Mouse (Mus musculus) neural tube, embryonic 15.5 days (tissue): ENCODE data around the gene Hook2. TPM values are rescaled to one million over a fixed set of nuclear protein-coding genes. Genes with fewer than 3 reads are reported as not detected.

Source experiments
- ATAC-seq: fragments of 200-750 bp; cut with Nextera tagmentation; 2 replicates; pipeline ENCODE4 v1.8.0; 2017; ENCODE audit warnings: mild to moderate bottlenecking, moderate TSS enrichment, moderate library complexity; ENCODE audit not compliant: low FRiP score
- H3K27ac ChIP-seq: fragments of 300-500 bp; sonication (generic); replicated peaks from 2 replicates; pipeline ENCODE4 v1.5.1; 2015; ENCODE audit warnings: mild to moderate bottlenecking, inconsistent platforms
- H3K27me3 ChIP-seq: fragments of 300-500 bp; sonication (generic); replicated peaks from 2 replicates; pipeline ENCODE4 v1.6.1; 2015; ENCODE audit warnings: inconsistent platforms
- H3K36me3 ChIP-seq: fragments of 300-500 bp; sonication (generic); 2 replicates; pipeline ENCODE4 v1.6.1; 2015; ENCODE audit warnings: inconsistent platforms
- H3K4me1 ChIP-seq: fragments of 300-500 bp; sonication (generic); 2 replicates; pipeline ENCODE4 v1.6.1; 2015; ENCODE audit warnings: inconsistent platforms
- H3K4me2 ChIP-seq: fragments of 300-500 bp; sonication (generic); 2 replicates; pipeline ENCODE4 v1.6.1; 2015; ENCODE audit warnings: inconsistent platforms, mild to moderate bottlenecking, moderate library complexity
- H3K4me3 ChIP-seq: fragments of 300-500 bp; sonication (generic); replicated peaks from 2 replicates; pipeline ENCODE4 v1.5.1; 2015; ENCODE audit warnings: mild to moderate bottlenecking, inconsistent platforms
- H3K9ac ChIP-seq: fragments of 300-500 bp; sonication (generic); replicated peaks from 2 replicates; pipeline ENCODE4 v1.6.1; 2015; ENCODE audit warnings: mild to moderate bottlenecking, inconsistent platforms
- H3K9me3 ChIP-seq: fragments of 300-500 bp; sonication (generic); replicated peaks from 2 replicates; pipeline ENCODE4 v1.6.1; 2016; ENCODE audit warnings: inconsistent platforms
- WGBS: fragments of 180-500 bp; shearing (Covaris S2); methylation state at CpG from one replicate; pipeline ENCODE4 v1.1.7; 2015; ENCODE audit warnings: mixed read lengths; 5-methylcytosine and 5-hydroxymethylcytosine counted together
- polyA plus RNA-seq: library from polyadenylated mRNA; unstranded; fragments of >200 nt; fragmentation: Nextera tagmentation; extraction: Ambion mirVana; gene quantifications from 2 replicates; pipeline ENCODE4 v1.2.1, GENCODE M21; 2015

The Hook2 gene
- polyA plus RNA-seq = 33.9 and 37.2 TPM in 2 replicates

GRCm38 (mm10) chr8:84990349-84990748, at the start of gene Hook2:
TSS of gene Hook2 (plus strand) at chr8:84990603.
- H3K4me3 ChIP-seq = peak within 1 kb of the TSS; percentile 72
- no peaks in the 10 kb centered on the region for H3K9me3 ChIP-seq
- peaks cover 9% of the 10 kb centered on the region for H3K36me3 ChIP-seq
- peaks cover 36% of the 10 kb centered on the region for H3K4me1 ChIP-seq
- H3K27ac ChIP-seq = peak within 1 kb of the TSS; percentile 89
- WGBS = under 1% methylated on average over 28 of the region's 28 CpGs
- peaks cover 24% of the 10 kb centered on the region for H3K27me3 ChIP-seq
- peak within 1 kb of the TSS; percentile 80 for H3K9ac ChIP-seq
- peak; percentile 86 for ATAC-seq
- H3K4me2 ChIP-seq = peak within 1 kb of the TSS; percentile 93

- H3K27ac ChIP-seq = no peak overlapping the region
- H3K36me3 ChIP-seq = no peaks in the 10 kb centered on the region
- WGBS = 21% methylated on average over 4 of the region's 4 CpGs
- peak overlapping the region; percentile 77 for H3K4me2 ChIP-seq
- no peak for ATAC-seq
- peaks cover 30% of the 10 kb centered on the region for H3K27me3 ChIP-seq
- H3K4me3 ChIP-seq = peak overlapping the region; percentile 59; the same call in 1 of the 2 replicates
- peaks cover 36% of the 10 kb centered on the region for H3K4me1 ChIP-seq
- no peak overlapping the region for H3K9ac ChIP-seq
- H3K9me3 ChIP-seq = no peaks in the 10 kb centered on the region
Observed at GRCm38 (mm10) chr8:84943699-84944098, 46.7 kb upstream of the Hook2 start.

- no peaks in the 10 kb centered on the region for H3K36me3 ChIP-seq
- H3K4me3 ChIP-seq = peak overlapping the region; percentile 59
- peaks cover 32% of the 10 kb centered on the region for H3K27me3 ChIP-seq
- WGBS = 2% methylated on average over 26 of the region's 26 CpGs
- peak overlapping the region; percentile 86 for H3K27ac ChIP-seq
- 0 out of 2 replicates have a peak overlapping the region, but pooled peaks have one; percentile 76 for H3K9ac ChIP-seq
- peaks cover 36% of the 10 kb centered on the region for H3K4me1 ChIP-seq
- H3K9me3 ChIP-seq = no peaks in the 10 kb centered on the region
- peak overlapping the region; percentile 77 for H3K4me2 ChIP-seq
- ATAC-seq = peak; percentile 35
Observed at GRCm38 (mm10) chr8:84944478-84945160, 45.8 kb upstream of the Hook2 start.

- peak; percentile 75 for ATAC-seq
- Histone ChIP-seq H3K27me3 (peaks cover 37% of the 10 kb centered on the region), H3K4me1 (peaks cover 36% of the 10 kb centered on the region), H3K27ac (peak overlapping the region; percentile 86), H3K9me3 (no peaks in the 10 kb centered on the region), H3K4me2 (peak overlapping the region; percentile 77), H3K36me3 (no peaks in the 10 kb centered on the region), H3K9ac (peak overlapping the region; percentile 76), H3K4me3 (peak overlapping the region; percentile 59)
- WGBS = 3% methylated on average over 11 of the region's 11 CpGs
Observed at GRCm38 (mm10) chr8:84945235-84945632, 45.2 kb upstream of the Hook2 start.

- peak overlapping the region; percentile 86 for H3K27ac ChIP-seq
- ATAC-seq = peak; percentile 72
- peak overlapping the region; percentile 76 for H3K9ac ChIP-seq
- H3K4me2 ChIP-seq = peak overlapping the region; percentile 77
- H3K36me3 ChIP-seq = no peaks in the 10 kb centered on the region
- under 1% methylated on average over 50 of the region's 67 CpGs for WGBS
- H3K4me3 ChIP-seq = peak overlapping the region; percentile 59
- peaks cover 44% of the 10 kb centered on the region for H3K27me3 ChIP-seq
- no peaks in the 10 kb centered on the region for H3K9me3 ChIP-seq
- H3K4me1 ChIP-seq = peaks cover 36% of the 10 kb centered on the region
Observed at GRCm38 (mm10) chr8:84945633-84946527, 44.5 kb upstream of the Hook2 start.

- ATAC-seq = peak; percentile 35; the same call in 1 of the 2 replicates
Observed at GRCm38 (mm10) chr8:84946528-84947240, 43.7 kb upstream of the Hook2 start, which contains the start of gene Rtbdn. TSS of gene Rtbdn (plus strand) at chr8:84946991.

GRCm38 (mm10) chr8:84947241-84947545, 43.2 kb upstream of the Hook2 start:
- no peaks in the 10 kb centered on the region for H3K36me3 ChIP-seq
- peak overlapping the region; percentile 86; the same call in 1 of the 2 replicates for H3K27ac ChIP-seq
- peak overlapping the region; percentile 77 for H3K4me2 ChIP-seq
- H3K9ac ChIP-seq = no peak overlapping the region
- no peak for ATAC-seq
- H3K4me1 ChIP-seq = peaks cover 36% of the 10 kb centered on the region
- WGBS = 14% methylated on average over 9 of the region's 9 CpGs
- H3K27me3 ChIP-seq = peaks cover 48% of the 10 kb centered on the region
- no peaks in the 10 kb centered on the region for H3K9me3 ChIP-seq
- peak overlapping the region; percentile 59 for H3K4me3 ChIP-seq

More at GRCm38 (mm10) chr8:84946528-84947240, 43.7 kb upstream of the Hook2 start, which contains the start of gene Rtbdn:
- no peaks in the 10 kb centered on the region for H3K9me3 ChIP-seq
- H3K27me3 ChIP-seq = peaks cover 45% of the 10 kb centered on the region
- WGBS = 8% methylated on average over 17 of the region's 17 CpGs
- H3K4me1 ChIP-seq = peaks cover 36% of the 10 kb centered on the region
- peak within 1 kb of the TSS; percentile 77 for H3K4me2 ChIP-seq
- peak within 1 kb of the TSS; percentile 76 for H3K9ac ChIP-seq
- H3K4me3 ChIP-seq = peak within 1 kb of the TSS; percentile 59
- H3K36me3 ChIP-seq = no peaks in the 10 kb centered on the region
- peak within 1 kb of the TSS; percentile 86 for H3K27ac ChIP-seq

- WGBS = 20% methylated on average over 12 of the region's 12 CpGs
- no peak overlapping the region for H3K4me3 ChIP-seq
- H3K27me3 ChIP-seq = peaks cover 46% of the 10 kb centered on the region
- no peak overlapping the region for H3K9ac ChIP-seq
- no peak for ATAC-seq
- no peak overlapping the region for H3K27ac ChIP-seq
- no peaks in the 10 kb centered on the region for H3K9me3 ChIP-seq
- H3K4me2 ChIP-seq = no peak overlapping the region
- H3K4me1 ChIP-seq = peaks cover 25% of the 10 kb centered on the region
- H3K36me3 ChIP-seq = no peaks in the 10 kb centered on the region
Observed at GRCm38 (mm10) chr8:84949753-84950152, 40.6 kb upstream of the Hook2 start.

GRCm38 (mm10) chr8:84952612-84953255, 37.7 kb upstream of the Hook2 start:
- WGBS = 8% methylated on average over 18 of the region's 18 CpGs
- H3K4me1 ChIP-seq = no peaks in the 10 kb centered on the region
- H3K4me2 ChIP-seq = no peak overlapping the region; the same call in 1 of the 2 replicates
- no peak overlapping the region for H3K4me3 ChIP-seq
- H3K27me3 ChIP-seq = peaks cover 38% of the 10 kb centered on the region
- H3K9me3 ChIP-seq = no peaks in the 10 kb centered on the region
- peak overlapping the region; percentile 23; the same call in 1 of the 2 replicates for H3K9ac ChIP-seq
- peaks cover 2% of the 10 kb centered on the region for H3K36me3 ChIP-seq
- no peak overlapping the region for H3K27ac ChIP-seq
- ATAC-seq = no peak

- no peak overlapping the region for H3K4me2 ChIP-seq
- H3K27me3 ChIP-seq = peaks cover 13% of the 10 kb centered on the region
- H3K9ac ChIP-seq = no peak overlapping the region
- H3K9me3 ChIP-seq = no peaks in the 10 kb centered on the region
- ATAC-seq = peak; percentile 51; the same call in 1 of the 2 replicates
- no peak overlapping the region for H3K4me3 ChIP-seq
- no peaks in the 10 kb centered on the region for H3K4me1 ChIP-seq
- 48% methylated on average over 2 of the region's 2 CpGs for WGBS
- no peak overlapping the region for H3K27ac ChIP-seq
- peaks cover 25% of the 10 kb centered on the region for H3K36me3 ChIP-seq
Observed at GRCm38 (mm10) chr8:84956768-84957167, 33.6 kb upstream of the Hook2 start.

GRCm38 (mm10) chr8:84959811-84960210, 30.6 kb upstream of the Hook2 start:
- WGBS = 95% methylated on average over 7 of the region's 7 CpGs
- Histone ChIP-seq H3K9ac (no peak overlapping the region), H3K9me3 (no peaks in the 10 kb centered on the region), H3K27ac (no peak overlapping the region), H3K27me3 (no peaks in the 10 kb centered on the region), H3K4me3 (no peak overlapping the region), H3K4me1 (peaks cover 4% of the 10 kb centered on the region), H3K36me3 (peaks cover 28% of the 10 kb centered on the region), H3K4me2 (no peak overlapping the region)
- no peak for ATAC-seq
